Mouse (Mus musculus): ENCODE measurements around the gene Itga7. TPM values are rescaled to one million over a fixed set of nuclear protein-coding genes. Genes with fewer than 3 reads are reported as not detected.

Gene Itga7
- polyA plus RNA-seq, 1 experiment: 635 TPM

DNA sequence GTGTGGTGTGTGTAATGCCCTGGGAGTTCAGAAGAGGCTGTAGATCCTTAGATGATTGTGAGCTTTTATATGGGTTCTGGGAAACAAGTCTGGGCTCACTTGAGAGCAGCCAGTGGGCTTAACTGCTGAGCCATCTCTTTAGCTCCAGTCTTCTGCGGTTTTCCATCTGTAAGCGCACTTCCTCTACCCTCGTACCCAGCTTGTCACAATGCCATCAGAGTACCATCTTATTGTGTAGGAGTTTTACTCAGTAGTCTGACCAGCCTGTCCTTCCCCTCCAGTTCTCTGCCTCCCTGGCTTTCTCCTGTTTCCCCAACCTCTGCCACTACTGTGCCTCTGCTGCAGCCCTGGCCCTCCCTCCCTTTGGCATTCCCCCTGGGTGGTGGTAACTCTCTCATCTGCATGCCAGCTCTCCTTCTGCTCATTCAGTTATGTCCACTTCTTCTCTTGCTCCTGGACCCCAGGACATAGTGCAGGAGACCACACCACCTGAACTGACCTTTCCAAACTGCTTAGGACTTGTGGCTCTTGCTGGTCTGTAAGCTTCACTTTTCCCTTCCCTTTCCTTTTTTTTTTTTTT is 31.1 kb upstream of the Itga7 start:
- Histone ChIP-seq H3K4me3 (no peak overlapping the region), H3K4me2 (ENCODE audit: low read depth) (no peak overlapping the region), H3K36me3 (ENCODE audit: control insufficient read depth, insufficient read depth) (no peaks in the 10 kb centered on the region), H3K79me2 (ENCODE audit: control insufficient read depth, insufficient read depth) (no peaks in the 10 kb centered on the region), H3ac (ENCODE audit: control insufficient read depth, insufficient read length) (no peak overlapping the region), H3K27me3 (ENCODE audit: control insufficient read depth, insufficient read depth, insufficient read length) (no peaks in the 10 kb centered on the region)
- TF ChIP-seq TCF3 (IDR thresholded peaks at IDR 0.05; ENCODE audit: insufficient read length, low read depth): no peak
- TF ChIP-seq REST (IDR thresholded peaks at IDR 0.05; ENCODE audit: insufficient read depth, insufficient read length): no peak
- no peak for TF ChIP-seq MYOG (IDR thresholded peaks at IDR 0.05; ENCODE audit: control insufficient read depth in 1 of 3, insufficient read depth in 1 of 3, insufficient read length in 2 of 3, low read depth in 2 of 3)
- TF ChIP-seq POLR2AphosphoS2 (IDR thresholded peaks at IDR 0.05; ENCODE audit: insufficient read length, low read depth): no peak
- no peak for TF ChIP-seq E2F4 (IDR thresholded peaks at IDR 0.05; ENCODE audit: insufficient read depth)
- no peak for TF ChIP-seq SRF (IDR thresholded peaks at IDR 0.05; ENCODE audit: control insufficient read depth, insufficient read length, low read depth)
- TF ChIP-seq USF1 (IDR thresholded peaks at IDR 0.05; ENCODE audit: low read depth): no peak
- no peak for TF ChIP-seq POLR2A (IDR thresholded peaks at IDR 0.05; ENCODE audit: insufficient read length, low read depth)
- no peak for TF ChIP-seq MAX (IDR thresholded peaks at IDR 0.05; ENCODE audit: low read depth)
- TF ChIP-seq CEBPB (IDR thresholded peaks at IDR 0.05; ENCODE audit: insufficient read depth, poor library complexity, severe bottlenecking): no peak

GRCm38 (mm10) chr10:128904812-128905211 is 28.8 kb upstream of the Itga7 start:
- H3K36me3 ChIP-seq (ENCODE audit: control insufficient read depth, insufficient read depth): no peaks in the 10 kb centered on the region
- no peak for TF ChIP-seq CEBPB (IDR thresholded peaks at IDR 0.05; ENCODE audit: insufficient read depth, poor library complexity, severe bottlenecking)
- TF ChIP-seq MYOG (IDR thresholded peaks at IDR 0.05; ENCODE audit: control insufficient read depth in 1 of 3, insufficient read depth in 1 of 3, insufficient read length in 2 of 3, low read depth in 2 of 3): no peak
- no peak for TF ChIP-seq POLR2A (IDR thresholded peaks at IDR 0.05; ENCODE audit: insufficient read length, low read depth)
- no peak for TF ChIP-seq SRF (IDR thresholded peaks at IDR 0.05; ENCODE audit: control insufficient read depth, insufficient read length, low read depth)
- TF ChIP-seq TCF3 (IDR thresholded peaks at IDR 0.05; ENCODE audit: insufficient read length, low read depth): no peak
- TF ChIP-seq MYOD1 (IDR thresholded peaks at IDR 0.05; ENCODE audit: control insufficient read depth in 1 of 3, insufficient read length in 2 of 3, low read depth in 2 of 3): no peak
- TF ChIP-seq POLR2AphosphoS2 (IDR thresholded peaks at IDR 0.05; ENCODE audit: insufficient read length, low read depth): no peak
- no peak for TF ChIP-seq USF1 (IDR thresholded peaks at IDR 0.05; ENCODE audit: low read depth)
- no peak overlapping the region for H3K4me2 ChIP-seq (ENCODE audit: low read depth)
- H3K4me3 ChIP-seq: no peak overlapping the region
- peaks cover 9% of the 10 kb centered on the region for H3K79me2 ChIP-seq (ENCODE audit: control insufficient read depth, insufficient read depth)
- no peak overlapping the region for H3ac ChIP-seq (ENCODE audit: control insufficient read depth, insufficient read length)
- H3K27me3 ChIP-seq (ENCODE audit: control insufficient read depth, insufficient read depth, insufficient read length): no peaks in the 10 kb centered on the region

DNA sequence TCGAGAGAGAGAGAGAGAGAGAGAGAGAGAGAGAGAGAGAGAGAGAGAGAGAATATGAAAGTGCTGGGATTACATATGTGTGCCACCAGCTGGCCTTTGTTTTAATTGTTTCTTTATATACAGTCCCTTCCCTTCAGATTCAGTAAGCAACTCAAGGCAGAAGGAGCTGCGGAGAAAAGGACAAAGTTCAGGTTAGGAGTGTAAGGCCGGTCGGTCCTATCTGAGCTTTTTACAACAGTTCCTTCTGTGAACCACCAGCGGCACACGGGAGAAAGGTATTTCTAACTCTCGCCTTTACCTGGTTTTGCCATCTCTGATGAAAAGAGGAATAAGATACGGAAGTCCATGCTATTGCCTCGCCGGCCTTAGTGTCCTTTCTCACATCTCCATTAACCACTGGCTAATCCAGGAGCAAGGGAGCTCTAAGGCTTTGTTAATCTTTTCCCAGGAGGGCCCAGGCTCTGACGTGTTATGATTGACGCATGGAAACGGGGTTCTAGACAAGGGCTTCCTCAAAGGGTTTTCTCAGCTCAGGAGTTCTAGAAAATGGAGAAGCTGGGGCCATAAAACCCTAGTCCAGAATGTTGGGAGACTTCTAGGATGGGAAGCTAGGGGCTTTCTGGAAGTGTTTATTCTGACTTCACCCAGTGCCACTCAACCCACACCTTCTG is 24.7 kb upstream of the Itga7 start:
- Histone ChIP-seq H3K79me2 (ENCODE audit: control insufficient read depth, insufficient read depth) (peaks cover 46% of the 10 kb centered on the region), H3K4me2 (ENCODE audit: low read depth) (peak overlapping the region; percentile 84), H3K27me3 (ENCODE audit: control insufficient read depth, insufficient read depth, insufficient read length) (no peaks in the 10 kb centered on the region), H3ac (ENCODE audit: control insufficient read depth, insufficient read length) (peak overlapping the region; percentile 90), H3K36me3 (ENCODE audit: control insufficient read depth, insufficient read depth) (peaks cover 26% of the 10 kb centered on the region), H3K4me3 (peak overlapping the region; percentile 96)
- TF ChIP-seq TCF12 (IDR thresholded peaks at IDR 0.05; ENCODE audit: insufficient read depth, poor library complexity, severe bottlenecking): no peak
- no peak for TF ChIP-seq POLR2AphosphoS2 (IDR thresholded peaks at IDR 0.05; ENCODE audit: insufficient read length, low read depth)
- no peak for TF ChIP-seq REST (IDR thresholded peaks at IDR 0.05; ENCODE audit: insufficient read depth, insufficient read length)
- TF ChIP-seq TCF3 (IDR thresholded peaks at IDR 0.05; ENCODE audit: insufficient read length, low read depth): no peak
- TF ChIP-seq USF1 (IDR thresholded peaks at IDR 0.05; ENCODE audit: low read depth): no peak
- no peak for TF ChIP-seq E2F4 (IDR thresholded peaks at IDR 0.05; ENCODE audit: insufficient read depth)
- TF ChIP-seq MAX (IDR thresholded peaks at IDR 0.05; ENCODE audit: low read depth): no peak

GRCm38 (mm10) chr10:128909567-128910028 is 24.0 kb upstream of the Itga7 start:
- TF ChIP-seq E2F4 (IDR thresholded peaks at IDR 0.05; ENCODE audit: insufficient read depth) (no peak), POLR2A (IDR thresholded peaks at IDR 0.05; ENCODE audit: insufficient read length, low read depth) (peak; percentile 81), USF1 (IDR thresholded peaks at IDR 0.05; ENCODE audit: low read depth) (peak; percentile 93), TCF3 (IDR thresholded peaks at IDR 0.05; ENCODE audit: insufficient read length, low read depth) (peak; percentile 70), MYOG (IDR thresholded peaks at IDR 0.05; ENCODE audit: control insufficient read depth in 1 of 3, insufficient read depth in 1 of 3, insufficient read length in 2 of 3, low read depth in 2 of 3) (peak; percentile 74 to 97 (median 96)), MYOD1 (IDR thresholded peaks at IDR 0.05; ENCODE audit: control insufficient read depth in 1 of 3, insufficient read length in 2 of 3, low read depth in 2 of 3) (peak; percentile 13 to 99 (median 97)), CEBPB (IDR thresholded peaks at IDR 0.05; ENCODE audit: insufficient read depth, poor library complexity, severe bottlenecking) (no peak), MAX (IDR thresholded peaks at IDR 0.05; ENCODE audit: low read depth) (peak; percentile 75), POLR2AphosphoS2 (IDR thresholded peaks at IDR 0.05; ENCODE audit: insufficient read length, low read depth) (peak; percentile 54), REST (IDR thresholded peaks at IDR 0.05; ENCODE audit: insufficient read depth, insufficient read length) (no peak), SRF (IDR thresholded peaks at IDR 0.05; ENCODE audit: control insufficient read depth, insufficient read length, low read depth) (no peak), TCF12 (IDR thresholded peaks at IDR 0.05; ENCODE audit: insufficient read depth, poor library complexity, severe bottlenecking) (peak; percentile 87)
- H3K27me3 ChIP-seq (ENCODE audit: control insufficient read depth, insufficient read depth, insufficient read length): no peaks in the 10 kb centered on the region
- H3K4me3 ChIP-seq: peak overlapping the region; percentile 96
- peaks cover 53% of the 10 kb centered on the region for H3K79me2 ChIP-seq (ENCODE audit: control insufficient read depth, insufficient read depth)
- H3K36me3 ChIP-seq (ENCODE audit: control insufficient read depth, insufficient read depth): peaks cover 33% of the 10 kb centered on the region
- peak overlapping the region; percentile 84 for H3K4me2 ChIP-seq (ENCODE audit: low read depth)
- H3ac ChIP-seq (ENCODE audit: control insufficient read depth, insufficient read length): peak overlapping the region; percentile 90
